Mouse (Mus musculus) small intestine, adult 2 months (tissue): ENCODE measurements around the gene Babam1.

Experiments
- CTCF ChIP-seq: fragments of 200-500 bp; IDR thresholded peaks from 2 replicates; pipeline ENCODE4 v1.5.1; 2012; ENCODE audit warnings: low read depth, mild to moderate bottlenecking, control low read depth, inconsistent platforms, low read length, moderate library complexity, mixed read lengths; ENCODE audit not compliant: insufficient replicate concordance, insufficient read length; ENCODE audit errors: extremely low read depth
- POLR2A ChIP-seq: fragments of 200-500 bp; IDR thresholded peaks from 2 replicates; pipeline ENCODE4 v1.6.1; 2012; ENCODE audit warnings: low read depth, mild to moderate bottlenecking, control low read depth, inconsistent platforms, low read length, moderate library complexity

GRCm38 (mm10) chr8:71351520-71351919 is 45.1 kb upstream of the Babam1 start:
- TF ChIP-seq CTCF: no peak
- no peak for TF ChIP-seq POLR2A
